Mouse (Mus musculus) CH12.LX (cell line): ENCODE data around the gene Ebf1. TPM values are rescaled to one million over a fixed set of nuclear protein-coding genes. Genes with fewer than 3 reads are reported as not detected.

Source experiments
- DNase-seq: peaks from one replicate; pipeline ENCODE4 v3.0.0-alpha.2; 2013; ENCODE audit errors: extremely low read depth
- H3K27ac ChIP-seq: 2 replicates; pipeline ENCODE4 v1.5.1; 2012; ENCODE audit warnings: low read depth, mild to moderate bottlenecking, control low read depth, moderate library complexity; ENCODE audit not compliant: insufficient read depth
- H3K27me3 ChIP-seq: replicated peaks from 2 replicates; pipeline ENCODE3; 2012; ENCODE audit warnings: inconsistent platforms
- H3K36me3 ChIP-seq, 2 experiments: replicated peaks in 1 of 2; 2 replicates each; pipeline versions ENCODE3 to v1.6.1; 2012; ENCODE audit warnings: inconsistent platforms in 1 of 2, low read length in 1 of 2, mild to moderate bottlenecking in 1 of 2, mixed read lengths in 1 of 2, moderate library complexity in 1 of 2; ENCODE audit not compliant: control insufficient read depth in 1 of 2, insufficient read depth in 1 of 2
- H3K4me1 ChIP-seq, 2 experiments: 2 replicates each; pipeline ENCODE4 v1.6.1; 2012; ENCODE audit warnings: inconsistent platforms in 1 of 2, moderate library complexity in 1 of 2; ENCODE audit not compliant: insufficient read depth in 2 of 2, control insufficient read depth in 1 of 2
- H3K4me2 ChIP-seq: 2 replicates; pipeline ENCODE4 v1.6.1; 2012; ENCODE audit warnings: low read depth, mild to moderate bottlenecking, control low read depth; ENCODE audit not compliant: poor library complexity, insufficient read depth, severe bottlenecking
- H3K4me3 ChIP-seq, 3 experiments: fragments of 150-350 bp in 1 of 3; sonication (generic) in 1 of 3; replicated peaks in 1 of 3; 2 replicates each; pipeline versions ENCODE3 to v1.5.1; 2011 to 2012; ENCODE audit warnings: low read depth in 2 of 3, low read length in 2 of 3, mild to moderate bottlenecking in 2 of 3, moderate library complexity in 2 of 3, control low read depth in 1 of 3, improper control_type of control experiment in 1 of 3, inconsistent platforms in 1 of 3, mixed read lengths in 1 of 3; ENCODE audit not compliant: poor library complexity in 1 of 3
- H3K79me2 ChIP-seq: replicated peaks from 2 replicates; pipeline ENCODE4 v1.6.1; 2012; ENCODE audit warnings: mild to moderate bottlenecking, moderate library complexity; ENCODE audit not compliant: control insufficient read depth, poor library complexity, insufficient read depth, severe bottlenecking; ENCODE audit errors: extremely low read depth
- H3K9ac ChIP-seq: 2 replicates; pipeline ENCODE4 v1.6.1; 2012; ENCODE audit warnings: low read depth, mild to moderate bottlenecking, control low read depth, moderate library complexity; ENCODE audit not compliant: insufficient read depth
- H3K9me3 ChIP-seq: replicated peaks from 2 replicates; pipeline ENCODE3; 2012; ENCODE audit warnings: low read length, inconsistent platforms, mixed read lengths
- BHLHE40 ChIP-seq: IDR thresholded peaks from 2 replicates; pipeline ENCODE4 v1.6.1; 2011; ENCODE audit warnings: mild to moderate bottlenecking, low read depth, low read length, improper control_type of control experiment
- CHD2 ChIP-seq: IDR thresholded peaks from 2 replicates; pipeline ENCODE4 v1.6.1; 2011; ENCODE audit warnings: low read length, improper control_type of control experiment
- CTCF ChIP-seq, 2 experiments: IDR thresholded peaks in 1 of 2; conservative IDR thresholded peaks in 1 of 2; 2 replicates each; pipeline ENCODE4 v1.5.1; 2011 to 2012; ENCODE audit warnings: low read depth in 2 of 2, low read length in 2 of 2, improper control_type of control experiment in 1 of 2, inconsistent platforms in 1 of 2, mild to moderate bottlenecking in 1 of 2, moderate library complexity in 1 of 2
- EP300 ChIP-seq: IDR thresholded peaks from 2 replicates; pipeline ENCODE4 v1.6.1; 2011; ENCODE audit warnings: low read length, improper control_type of control experiment
- ETS1 ChIP-seq: conservative IDR thresholded peaks from 2 replicates; pipeline ENCODE4 v1.6.1; 2012; ENCODE audit warnings: low read depth, mild to moderate bottlenecking, inconsistent platforms, low read length, improper control_type of control experiment, moderate library complexity
- GABPA ChIP-seq: IDR thresholded peaks from 2 replicates; pipeline ENCODE4 v1.6.1; 2012; ENCODE audit warnings: low read depth, low read length, improper control_type of control experiment, inconsistent platforms; ENCODE audit not compliant: insufficient replicate concordance
- HCFC1 ChIP-seq: IDR thresholded peaks from 2 replicates; pipeline ENCODE4 v1.6.1; 2012; ENCODE audit warnings: low read depth, mild to moderate bottlenecking, inconsistent platforms, low read length, improper control_type of control experiment
- IRF4 ChIP-seq: IDR thresholded peaks from 2 replicates; pipeline ENCODE4 v1.6.1; 2014; ENCODE audit warnings: low read depth, mild to moderate bottlenecking, inconsistent platforms, low read length, improper control_type of control experiment
- JUND ChIP-seq: conservative IDR thresholded peaks from 2 replicates; pipeline ENCODE4 v1.6.1; 2011; ENCODE audit warnings: low read depth, low read length, improper control_type of control experiment
- MEF2A ChIP-seq: IDR thresholded peaks from 2 replicates; pipeline ENCODE4 v1.6.1; 2014; ENCODE audit warnings: low read depth, mild to moderate bottlenecking, inconsistent platforms, low read length, improper control_type of control experiment, borderline replicate concordance
- NELFE ChIP-seq: IDR thresholded peaks from 2 replicates; pipeline ENCODE4 v1.6.1; 2011; ENCODE audit warnings: low read depth, low read length, improper control_type of control experiment
- PAX5 ChIP-seq: IDR thresholded peaks from 2 replicates; pipeline ENCODE4 v1.6.1; 2012; ENCODE audit warnings: low read length, inconsistent platforms, mixed read lengths
- RAD21 ChIP-seq: IDR thresholded peaks from 2 replicates; pipeline ENCODE4 v1.6.1; 2011; ENCODE audit warnings: low read depth, mild to moderate bottlenecking, low read length, improper control_type of control experiment, moderate library complexity
- RCOR1 ChIP-seq: conservative IDR thresholded peaks from 2 replicates; pipeline ENCODE4 v1.6.1; 2012; ENCODE audit warnings: low read depth, mild to moderate bottlenecking, inconsistent platforms, low read length, improper control_type of control experiment
- SMC3 ChIP-seq: IDR thresholded peaks from 2 replicates; pipeline ENCODE4 v1.6.1; 2011; ENCODE audit warnings: low read depth, low read length, improper control_type of control experiment
- TBP ChIP-seq: conservative IDR thresholded peaks from 2 replicates; pipeline ENCODE4 v1.6.1; 2011; ENCODE audit warnings: low read depth, low read length, improper control_type of control experiment
- TCF12 ChIP-seq: IDR thresholded peaks from 2 replicates; pipeline ENCODE4 v1.6.1; 2014; ENCODE audit warnings: low read depth, mild to moderate bottlenecking, inconsistent platforms, low read length, improper control_type of control experiment
- USF1 ChIP-seq: IDR thresholded peaks from 2 replicates; pipeline ENCODE4 v1.6.1; 2014; ENCODE audit warnings: low read depth, mild to moderate bottlenecking, inconsistent platforms, low read length, improper control_type of control experiment
- ZKSCAN1 ChIP-seq: IDR thresholded peaks from 2 replicates; pipeline ENCODE4 v1.6.1; 2012; ENCODE audit warnings: low read depth, inconsistent platforms, low read length, improper control_type of control experiment, borderline replicate concordance
- ZMIZ1 ChIP-seq: IDR thresholded peaks from 2 replicates; pipeline ENCODE4 v1.6.1; 2012; ENCODE audit warnings: low read depth, mild to moderate bottlenecking, inconsistent platforms, low read length, improper control_type of control experiment
- dilution Hi-C: fragments of 300-500 bp; cut with MboI; formaldehyde crosslinking; loops from 2 replicates; pipeline ENCODE4 v1.14.3; 2020; ENCODE audit warnings: low sequenced_read_pairs; ENCODE audit not compliant: extremely low pct_unique_long_range_greater_than_20kb, extremely low pct_ligation_motif_present
- in situ Hi-C: fragments of 300-500 bp; cut with MboI; formaldehyde crosslinking; loops from 3 replicates; pipeline ENCODE4 v1.14.3; 2019; ENCODE audit warnings: low sequenced_read_pairs, low pct_ligation_motif_present, low pct_unique_long_range_greater_than_20kb, mixed read lengths
- polyA plus RNA-seq: library from polyadenylated mRNA; unstranded; fragments of >175 nt; gene quantifications from 2 replicates; pipeline ENCODE4 v1.2.1, GENCODE M21; 2012; ENCODE audit warnings: low read depth; ENCODE audit not compliant: insufficient read length
- total RNA-seq, 2 experiments: library from RNA; depleted of rRNA; stranded (reverse); fragments of 300-350 nt in 1 of 2; fragments of >200 nt in 1 of 2; gene quantifications; 2 replicates each; pipeline ENCODE4 v1.2.3; 2012 to 2014

The Ebf1 gene
- total and polyA plus RNA-seq, 3 experiments: 37.8 to 60.7 (median 42.8) TPM

DNA sequence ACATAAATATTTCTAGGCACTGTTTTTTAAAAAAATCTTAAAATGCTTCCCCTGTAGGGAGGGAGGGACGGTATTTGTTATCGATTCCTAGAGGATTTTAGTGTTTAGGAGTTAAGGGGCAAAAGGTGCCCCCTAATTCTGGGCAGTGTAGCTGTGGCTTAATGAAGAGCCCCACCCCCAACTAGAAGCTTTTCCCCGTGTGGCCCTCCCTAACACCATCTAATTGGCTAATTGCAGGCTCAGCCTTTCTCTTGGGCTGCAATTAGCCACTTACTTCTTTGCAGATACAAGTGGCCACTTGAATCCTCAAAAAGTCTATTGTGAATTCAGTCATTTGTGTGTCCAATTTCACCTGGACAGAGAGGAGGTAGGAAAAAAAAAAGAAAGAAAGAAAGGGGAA, 175.7 kb downstream of the Ebf1 start:
- TF ChIP-seq MEF2A (no peak), RAD21 (no peak), IRF4 (no peak)
- Histone ChIP-seq H3K4me1 (peaks cover 8 to 45% of the 10 kb centered on the region in 2 experiments), H3K79me2 (peaks cover 6% of the 10 kb centered on the region), H3K27ac (no peak overlapping the region), H3K4me2 (no peak overlapping the region), H3K36me3 (peaks cover 10 to 79% of the 10 kb centered on the region in 2 experiments), H3K9me3 (no peaks in the 10 kb centered on the region), H3K9ac (no peak overlapping the region), H3K27me3 (no peaks in the 10 kb centered on the region), H3K4me3 (no peak overlapping the region)
- in situ Hi-C loops: loop anchor here (25.0 kb wide), 1 partner anchor 744 kb away; no protein-coding TSS in a partner anchor
- dilution Hi-C loops: no loop called here
- no peak for DNase-seq

DNA sequence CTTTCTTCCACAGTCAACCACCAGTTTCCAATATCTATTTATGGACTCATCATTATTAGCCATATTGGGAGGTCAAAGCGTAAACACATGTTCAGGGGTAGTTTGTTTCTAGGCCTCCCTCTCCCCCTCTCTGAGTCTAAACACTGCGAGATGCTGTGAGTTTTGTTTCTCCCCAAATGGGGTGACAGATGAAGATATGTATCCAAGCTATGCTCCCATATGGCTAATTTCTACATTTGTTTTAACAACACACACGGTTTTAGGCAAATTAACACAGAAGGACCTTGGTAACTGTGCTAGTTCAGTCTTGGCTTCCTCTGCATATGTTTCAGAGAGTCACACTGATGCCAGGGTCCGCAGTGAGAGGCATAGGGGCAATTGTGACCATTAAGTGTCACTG, 177.8 kb downstream of the Ebf1 start:
- in situ Hi-C loops: loop anchor here (25.0 kb wide), 1 partner anchor 742 kb away; no protein-coding TSS in a partner anchor
- Histone ChIP-seq H3K79me2 (peaks cover 6% of the 10 kb centered on the region), H3K4me3 (no peak overlapping the region), H3K27me3 (no peaks in the 10 kb centered on the region), H3K36me3 (peaks cover 10 to 79% of the 10 kb centered on the region in 2 experiments), H3K27ac (no peak overlapping the region), H3K4me1 (peaks cover 8 to 30% of the 10 kb centered on the region in 2 experiments), H3K4me2 (no peak overlapping the region), H3K9me3 (no peaks in the 10 kb centered on the region), H3K9ac (no peak overlapping the region)
- no peak for DNase-seq
- dilution Hi-C loops: no loop called here
- TF ChIP-seq CTCF (conservative IDR thresholded peaks at IDR 0.05 in 1 of 2, IDR thresholded peaks at IDR 0.05 in 1 of 2; ENCODE audit: low read depth in 2 of 2, low read length in 2 of 2) (no peak), CHD2 (no peak), TCF12 (no peak), NELFE (no peak)

DNA sequence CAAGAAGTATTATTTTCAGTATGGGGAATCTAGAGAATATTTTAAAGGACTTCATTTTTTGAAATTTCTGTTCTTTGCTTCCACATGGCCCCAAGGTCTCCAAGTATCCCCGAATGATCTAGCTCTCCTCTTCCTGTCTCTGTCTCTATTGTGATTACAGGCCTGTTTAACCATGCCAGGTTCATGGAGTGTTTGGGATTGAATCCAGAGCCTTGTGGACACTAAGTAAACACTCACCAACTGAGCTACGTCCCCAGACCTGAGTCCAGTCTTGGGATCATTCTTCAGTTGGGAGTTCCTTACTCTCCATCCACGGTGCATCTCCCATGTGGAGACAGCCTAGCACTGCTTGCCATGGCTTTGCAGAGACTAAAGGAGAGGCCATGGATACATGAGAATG, 178.7 kb downstream of the Ebf1 start:
- Histone ChIP-seq H3K36me3 (peaks cover 11 to 82% of the 10 kb centered on the region in 2 experiments), H3K4me1 (peaks cover 8 to 26% of the 10 kb centered on the region in 2 experiments), H3K4me2 (no peak overlapping the region), H3K9ac (no peak overlapping the region), H3K79me2 (peaks cover 6% of the 10 kb centered on the region), H3K4me3 (no peak overlapping the region), H3K9me3 (no peaks in the 10 kb centered on the region), H3K27ac (no peak overlapping the region), H3K27me3 (no peaks in the 10 kb centered on the region)
- dilution Hi-C loops (no loop called here), in situ Hi-C loops (loop anchor here (25.0 kb wide), 1 partner anchor 742 kb away; no protein-coding TSS in a partner anchor)
- DNase-seq: no peak
- TF ChIP-seq TBP (no peak), PAX5 (no peak), TCF12 (no peak), MEF2A (no peak), JUND (no peak), ETS1 (no peak), SMC3 (no peak), EP300 (no peak), BHLHE40 (no peak), USF1 (no peak), RCOR1 (no peak), GABPA (no peak), NELFE (no peak), ZKSCAN1 (no peak), HCFC1 (no peak), ZMIZ1 (no peak)
